14 mouse cellular contexts compared by ENCODE assay signal in the genomic region with DNA sequence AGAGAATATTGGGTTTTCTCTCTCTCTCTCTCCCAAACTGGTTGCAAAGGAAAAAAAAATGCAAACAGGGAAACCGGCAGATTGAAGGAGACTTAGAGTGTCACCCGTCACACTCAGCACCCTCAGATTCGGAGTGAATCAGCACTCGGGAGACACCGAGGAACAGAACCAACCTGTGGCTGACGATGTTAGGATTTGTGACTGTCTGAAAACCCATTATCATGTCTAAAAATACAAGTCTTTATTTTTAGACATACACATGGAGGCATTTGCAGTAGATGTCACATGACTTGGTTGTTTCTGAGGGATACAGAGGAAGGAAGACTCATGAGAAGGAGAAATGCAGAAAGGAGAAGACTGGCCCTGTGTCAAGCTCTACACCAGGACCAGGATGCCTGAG.
"Had no signal": no experiment of that assay in that cellular context is flagged by ENCODE, and none has a peak within 500 bp of the region (broad histone marks: within the 10 kb centered on the region; RNA-seq: fewer than 3 reads in every experiment).

No protein-coding gene starts in this region.

- H3K27me3 ChIP-seq: liver, embryonic 15.5 days; midbrain, embryonic 15.5 days; neural tube, embryonic 15.5 days; stomach, embryonic 15.5 days had no signal

- ATAC-seq: midbrain, embryonic 15.5 days had no signal

- H3K27ac ChIP-seq: layer of hippocampus, adult 2 months; limb, embryonic 10.5 days; liver, embryonic 15.5 days; midbrain, embryonic 15.5 days; neural tube, embryonic 15.5 days; stomach, embryonic 15.5 days had no signal

- H3K9ac ChIP-seq: liver, embryonic 15.5 days; lung, embryonic 14.5 days; midbrain, embryonic 15.5 days; neural tube, embryonic 15.5 days; stomach, embryonic 15.5 days had no signal

- H3K4me3 ChIP-seq: layer of hippocampus, adult 2 months; limb, embryonic 10.5 days; liver, embryonic 15.5 days; megakaryocyte, embryonic 14.5 days; midbrain, embryonic 15.5 days; neural tube, embryonic 15.5 days; stomach, embryonic 15.5 days had no signal

- H3K36me3 ChIP-seq: limb, embryonic 10.5 days; liver, embryonic 15.5 days; midbrain, embryonic 15.5 days; neural tube, embryonic 15.5 days; stomach, embryonic 15.5 days had no signal

- H3K4me2 ChIP-seq: liver, embryonic 11.5 days; liver, embryonic 15.5 days; lung, embryonic 14.5 days; midbrain, embryonic 11.5 days; midbrain, embryonic 15.5 days; neural tube, embryonic 15.5 days; stomach, embryonic 15.5 days had no signal

- H3K9me3 ChIP-seq: limb, embryonic 10.5 days; liver, embryonic 15.5 days; midbrain, embryonic 15.5 days; neural tube, embryonic 15.5 days; stomach, embryonic 15.5 days had no signal

- DNase-seq: kidney, postnatal 10 days; kidney, postnatal 4 days; lung, embryonic 14.5 days; lung, postnatal 14 days; thymus, postnatal 36 days had no signal

- H3K4me1 ChIP-seq: liver, embryonic 15.5 days; stomach, embryonic 15.5 days had no signal
